Mouse (Mus musculus): ENCODE data around the gene Pfkm.

The Pfkm gene

GRCm38 (mm10) chr15:98098519-98098918 is 6.1 kb downstream of the Pfkm start:
- no peak for DNase-seq (ENCODE audit: low spot score in 2 of 2)

- DNase-seq (ENCODE audit: low spot score in 2 of 2), result no peak
These were observed 10.0 kb downstream of the Pfkm start for GRCm38 (mm10) chr15:98102401-98102800.

GRCm38 (mm10) chr15:98106506-98106905 is 14.1 kb downstream of the Pfkm start:
- DNase-seq (ENCODE audit: low spot score in 2 of 2), result no peak

GRCm38 (mm10) chr15:98107230-98107629 is 14.8 kb downstream of the Pfkm start:
- no peak for DNase-seq (ENCODE audit: low spot score in 2 of 2)

- no peak for DNase-seq (ENCODE audit: low spot score in 2 of 2)
These were observed 15.4 kb downstream of the Pfkm start for GRCm38 (mm10) chr15:98107703-98108296.

- DNase-seq (ENCODE audit: low spot score in 2 of 2), result peak; percentile 82 to 83
These were observed 16.1 kb downstream of the Pfkm start for GRCm38 (mm10) chr15:98108297-98109152.

- no peak for DNase-seq (ENCODE audit: low spot score in 2 of 2)
These were observed 19.4 kb downstream of the Pfkm start for GRCm38 (mm10) chr15:98111791-98112190.

- no peak for DNase-seq (ENCODE audit: low spot score in 2 of 2)
These were observed 21.9 kb downstream of the Pfkm start for GRCm38 (mm10) chr15:98114098-98114851.

GRCm38 (mm10) chr15:98114852-98115778 is 22.7 kb downstream of the Pfkm start:
- no peak for DNase-seq (ENCODE audit: low spot score in 2 of 2)

- no peak for DNase-seq (ENCODE audit: low spot score in 2 of 2)
These were observed 23.4 kb downstream of the Pfkm start for GRCm38 (mm10) chr15:98115779-98116163.

- no peak for DNase-seq (ENCODE audit: low spot score in 2 of 2)
These were observed 23.9 kb downstream of the Pfkm start for GRCm38 (mm10) chr15:98116287-98116686.

GRCm38 (mm10) chr15:98119363-98119762 is 27.0 kb downstream of the Pfkm start:
- no peak for DNase-seq (ENCODE audit: low spot score in 2 of 2)

- no peak for DNase-seq (ENCODE audit: low spot score in 2 of 2)
These were observed 28.4 kb downstream of the Pfkm start for GRCm38 (mm10) chr15:98120831-98121230.

- no peak for DNase-seq (ENCODE audit: low spot score in 2 of 2)
These were observed 38.6 kb downstream of the Pfkm start for GRCm38 (mm10) chr15:98131001-98131400.

- DNase-seq (ENCODE audit: low spot score in 2 of 2), result no peak
These were observed 39.1 kb downstream of the Pfkm start for GRCm38 (mm10) chr15:98131451-98131850.

GRCm38 (mm10) chr15:98131942-98132655 is 39.7 kb downstream of the Pfkm start:
- no peak for DNase-seq (ENCODE audit: low spot score in 2 of 2)

GRCm38 (mm10) chr15:98133471-98133870 is 41.1 kb downstream of the Pfkm start:
- no peak for DNase-seq (ENCODE audit: low spot score in 2 of 2)

GRCm38 (mm10) chr15:98134034-98134433 is 41.6 kb downstream of the Pfkm start:
- no peak for DNase-seq (ENCODE audit: low spot score in 2 of 2)

- no peak for DNase-seq (ENCODE audit: low spot score in 2 of 2)
These were observed 42.3 kb downstream of the Pfkm start for GRCm38 (mm10) chr15:98134666-98135065.

GRCm38 (mm10) chr15:98135671-98136070 is 43.3 kb downstream of the Pfkm start:
- no peak for DNase-seq (ENCODE audit: low spot score in 2 of 2)

GRCm38 (mm10) chr15:98136871-98137270 is 44.5 kb downstream of the Pfkm start:
- DNase-seq (ENCODE audit: low spot score in 2 of 2), result no peak

Measured in urinary bladder, postnatal 4 days (tissue).